Mouse (Mus musculus) liver, embryonic 13.5 days (tissue): ENCODE data around the gene Cnksr1. TPM values are rescaled to one million over a fixed set of nuclear protein-coding genes. Genes with fewer than 3 reads are reported as not detected.

Source experiments
- ATAC-seq: fragments of 200-750 bp; cut with Nextera tagmentation; 2 replicates; pipeline ENCODE4 v1.8.0; 2017; ENCODE audit warnings: low read depth, mild to moderate bottlenecking, moderate number of reproducible peaks, moderate library complexity
- DNase-seq: peaks from one replicate; pipeline ENCODE4 v3.0.0; 2022
- H3K27ac ChIP-seq: fragments of 300-500 bp; sonication (generic); 2 replicates; pipeline ENCODE4 v1.5.1; 2015; ENCODE audit warnings: moderate library complexity, mild to moderate bottlenecking, inconsistent platforms
- H3K27me3 ChIP-seq: fragments of 300-500 bp; sonication (generic); 2 replicates; pipeline ENCODE4 v1.6.1; 2015; ENCODE audit warnings: mild to moderate bottlenecking, inconsistent platforms
- H3K36me3 ChIP-seq: fragments of 300-500 bp; sonication (generic); 2 replicates; pipeline ENCODE4 v1.6.1; 2015; ENCODE audit warnings: mild to moderate bottlenecking, inconsistent platforms
- H3K4me1 ChIP-seq: fragments of 300-500 bp; sonication (generic); replicated peaks from 2 replicates; pipeline ENCODE4 v1.6.1; 2015; ENCODE audit warnings: inconsistent platforms
- H3K4me2 ChIP-seq: fragments of 300-500 bp; sonication (generic); 2 replicates; pipeline ENCODE4 v1.6.1; 2015; ENCODE audit warnings: inconsistent platforms, mild to moderate bottlenecking, moderate library complexity
- H3K4me3 ChIP-seq: fragments of 300-500 bp; sonication (generic); replicated peaks from 2 replicates; pipeline ENCODE4 v1.5.1; 2015; ENCODE audit warnings: mild to moderate bottlenecking, inconsistent platforms
- H3K9ac ChIP-seq: fragments of 300-500 bp; sonication (generic); 2 replicates; pipeline ENCODE4 v1.6.1; 2015; ENCODE audit warnings: mild to moderate bottlenecking, inconsistent platforms
- H3K9me3 ChIP-seq: fragments of 300-500 bp; sonication (generic); replicated peaks from 2 replicates; pipeline ENCODE4 v1.6.1; 2016; ENCODE audit warnings: inconsistent platforms
- WGBS: fragments of 180-500 bp; shearing (Covaris S2); methylation state at CpG from one replicate; pipeline ENCODE4 v1.1.7; 2015; ENCODE audit not compliant: insufficient replicate concordance; 5-methylcytosine and 5-hydroxymethylcytosine counted together
- polyA plus RNA-seq: library from polyadenylated mRNA; unstranded; fragments of >200 nt; fragmentation: Nextera tagmentation; extraction: Ambion mirVana; gene quantifications from 2 replicates; pipeline ENCODE4 v1.2.1, GENCODE M21; 2015

The Cnksr1 gene
- polyA plus RNA-seq, 1 experiment from 2014 or later: 0.07 TPM

DNA sequence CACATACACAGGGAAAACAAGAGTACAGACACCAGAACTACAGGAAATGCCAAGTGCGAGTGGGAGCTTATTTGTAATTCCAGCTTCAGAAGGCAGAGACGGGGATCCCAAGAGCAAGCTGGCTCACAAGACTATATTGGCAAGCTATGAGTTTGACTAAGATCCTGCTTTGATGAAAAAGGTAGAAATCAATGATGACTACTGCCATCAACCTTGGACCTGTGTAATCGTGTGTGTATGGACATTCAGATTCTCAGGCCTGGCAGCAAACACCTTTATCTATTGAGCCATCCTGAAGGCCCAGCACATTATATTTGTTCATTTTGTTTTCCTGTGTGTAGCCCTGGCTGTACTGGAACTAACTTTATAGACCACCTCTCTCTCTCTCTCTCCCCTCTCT, 54.5 kb downstream of the Cnksr1 start:
- no peak overlapping the region for H3K4me2 ChIP-seq
- H3K27ac ChIP-seq: peak overlapping the region; percentile 53; the same call in 1 of the 2 replicates

GRCm38 (mm10) chr4:134181825-134182224, 56.4 kb downstream of the Cnksr1 start:
- peak overlapping the region; percentile 59 for H3K4me2 ChIP-seq
- peak overlapping the region; percentile 63 for H3K9ac ChIP-seq
- peaks cover 78% of the 10 kb centered on the region for H3K4me1 ChIP-seq
- peak; percentile 84 for ATAC-seq
- no peaks in the 10 kb centered on the region for H3K27me3 ChIP-seq
- H3K36me3 ChIP-seq: peaks cover 6% of the 10 kb centered on the region; the same call in 1 of the 2 replicates
- peak overlapping the region; percentile 88 for H3K27ac ChIP-seq
- 0 out of 2 replicates have a peak overlapping the region, but pooled peaks have one; percentile 19 for H3K4me3 ChIP-seq
- DNase-seq: peak; percentile 33
- no peaks in the 10 kb centered on the region for H3K9me3 ChIP-seq

More for the DNA sequence above, 54.5 kb downstream of the Cnksr1 start:
- Histone ChIP-seq H3K4me1 (peaks cover 74% of the 10 kb centered on the region), H3K4me3 (no peak overlapping the region), H3K9me3 (no peaks in the 10 kb centered on the region), H3K27me3 (no peaks in the 10 kb centered on the region), H3K9ac (no peak overlapping the region), H3K36me3 (peaks cover 6% of the 10 kb centered on the region; the same call in 1 of the 2 replicates)
- no peak for DNase-seq
- 79% methylated on average over 3 of the region's 3 CpGs for WGBS
- no peak for ATAC-seq

- no peaks in the 10 kb centered on the region for H3K27me3 ChIP-seq
- ATAC-seq (peak; percentile 86), DNase-seq (no peak)
- WGBS: 29% methylated on average over 1 of the region's 1 CpGs
- peaks cover 76% of the 10 kb centered on the region for H3K4me1 ChIP-seq
- H3K4me3 ChIP-seq: peak overlapping the region; percentile 19; the same call in 1 of the 2 replicates
- H3K36me3 ChIP-seq: peaks cover 12% of the 10 kb centered on the region
- peak overlapping the region; percentile 88 for H3K27ac ChIP-seq
- peak overlapping the region; percentile 59 for H3K4me2 ChIP-seq
- no peaks in the 10 kb centered on the region for H3K9me3 ChIP-seq
- H3K9ac ChIP-seq: peak overlapping the region; percentile 63
Observed at GRCm38 (mm10) chr4:134181112-134181511, 57.1 kb downstream of the Cnksr1 start.

Other genes starting within 250 kb of the Cnksr1 start
- 19.7 and 23.5 TPM in 2 replicates for gene Dhdds, start 237.5 kb downstream of the Cnksr1 start, polyA plus RNA-seq
- gene Lin28a, start 219.6 kb downstream of the Cnksr1 start, polyA plus RNA-seq: 1.8 and 2.0 TPM in 2 replicates
- gene Zfp683, start 184.6 kb downstream of the Cnksr1 start, polyA plus RNA-seq: not detected in 2 replicates
- 0.22 and 0.25 TPM in 2 replicates for gene Crybg2, start 177.6 kb downstream of the Cnksr1 start, polyA plus RNA-seq
- 24.6 and 27.7 TPM in 2 replicates for gene Cd52, start 143.3 kb downstream of the Cnksr1 start, polyA plus RNA-seq
- gene Ubxn11, start 135.8 kb downstream of the Cnksr1 start, polyA plus RNA-seq: 1.7 and 2.3 TPM in 2 replicates
- gene Sh3bgrl3, start 109.6 kb downstream of the Cnksr1 start, polyA plus RNA-seq: 158 and 171 TPM in 2 replicates
- gene Cep85, start 51.3 kb downstream of the Cnksr1 start, polyA plus RNA-seq: 27.8 and 35.1 TPM in 2 replicates
- not detected in 2 replicates for gene Gm7534, start 35.4 kb downstream of the Cnksr1 start, polyA plus RNA-seq
- not detected in 2 replicates for gene Catsper4, start 11.0 kb downstream of the Cnksr1 start, polyA plus RNA-seq
- 0.21 and 0.52 TPM in 2 replicates for gene E130218I03Rik, start 5.3 kb upstream of the Cnksr1 start, polyA plus RNA-seq
- 10.6 and 11.3 TPM in 2 replicates for gene Zfp593, start 7.2 kb upstream of the Cnksr1 start, polyA plus RNA-seq
- gene Gm30191, start 8.5 kb upstream of the Cnksr1 start, polyA plus RNA-seq: not detected in 2 replicates
- gene Grrp1, start 15.7 kb upstream of the Cnksr1 start, polyA plus RNA-seq: 0.61 and 0.83 TPM in 2 replicates
- 12.3 and 15.7 TPM in 2 replicates for gene Pdik1l, start 49.5 kb upstream of the Cnksr1 start, polyA plus RNA-seq
- gene Trim63, start 76.7 kb upstream of the Cnksr1 start, polyA plus RNA-seq: 0.14 and 0.24 TPM in 2 replicates
- gene Slc30a2, start 104.8 kb upstream of the Cnksr1 start, polyA plus RNA-seq: not detected in 2 replicates
- 0.15 and 0.18 TPM in 2 replicates for gene Extl1, start 145.5 kb upstream of the Cnksr1 start, polyA plus RNA-seq
- 3.7 and 5.1 TPM in 2 replicates for gene Pafah2, start 157.9 kb upstream of the Cnksr1 start, polyA plus RNA-seq
- gene Stmn1, start 229.9 kb upstream of the Cnksr1 start, polyA plus RNA-seq: 514 and 581 TPM in 2 replicates